Mouse (Mus musculus): ENCODE data around the gene Olfr128.
"Not testable (repeated sequence)": the region's sequence is repeated elsewhere in the genome, so short reads cannot be mapped to it uniquely, and the experiment has no call there.

The Olfr128 gene

DNA sequence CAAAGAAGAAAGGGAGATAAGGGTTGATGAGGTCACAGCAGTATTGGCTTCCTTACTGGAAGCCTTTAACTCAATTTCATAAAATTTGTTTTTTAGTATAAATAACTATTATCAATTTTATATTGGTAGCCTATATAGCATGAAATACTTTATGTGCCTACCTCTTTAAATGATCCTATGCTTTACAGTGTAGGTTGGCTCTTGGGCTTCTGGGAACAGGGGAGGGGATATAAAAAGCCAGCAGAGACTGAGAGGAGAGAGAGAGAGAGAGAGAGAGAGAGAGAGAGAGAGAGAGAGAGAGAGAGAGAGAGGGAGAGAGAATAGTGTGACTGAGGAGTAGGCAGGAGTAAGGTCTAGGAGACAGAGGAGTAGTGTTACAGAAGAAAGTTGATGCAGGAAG is at the start of gene Olfr128:
Gene Olfr128, plus strand, starts transcription at position 301 of the 400 bp plus-strand sequence.
- no peak for DNase-seq (ENCODE audit: low spot score)

GRCm38 (mm10) chr17:37873830-37874229 is 46.5 kb upstream of the Olfr128 start:
- DNase-seq (ENCODE audit: low spot score): no peak

DNA sequence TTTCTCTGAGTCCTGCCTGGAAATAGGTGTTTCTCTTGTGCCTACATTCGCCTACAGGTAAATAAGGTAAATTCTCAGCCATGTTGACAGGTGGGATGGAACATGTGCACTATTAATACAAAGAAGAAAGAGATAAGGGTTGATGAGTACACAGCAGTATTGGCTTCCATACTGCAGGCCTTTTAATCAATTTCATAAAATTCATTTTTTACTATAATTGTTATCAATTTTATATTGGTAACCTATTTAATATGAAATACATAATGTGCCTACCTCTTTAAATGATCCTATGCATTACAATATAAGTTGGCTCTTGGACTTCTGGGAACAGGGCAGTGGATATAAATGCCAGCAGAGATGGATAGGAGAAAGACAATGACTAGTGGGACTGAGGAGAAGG is 20.2 kb upstream of the Olfr128 start, which contains the start of gene Olfr127:
Gene Olfr127, plus strand, starts transcription at position 301 of the 400 bp plus-strand sequence.
- no peak for DNase-seq (ENCODE audit: low spot score)

GRCm38 (mm10) chr17:37906821-37907220 is 13.5 kb upstream of the Olfr128 start:
- DNase-seq (ENCODE audit: low spot score): not testable (repeated sequence)

- DNase-seq (ENCODE audit: low spot score): no peak
Measured at GRCm38 (mm10) chr17:37952979-37953378, 32.6 kb downstream of the Olfr128 start, which contains the start of gene Olfr761. Gene Olfr761 (minus strand): TSS chr17:37953079.

- no peak for DNase-seq (ENCODE audit: low spot score)
Measured at GRCm38 (mm10) chr17:37973591-37973990, 53.2 kb downstream of the Olfr128 start.
